Mouse (Mus musculus) retina, embryonic 14.5 days (tissue): Measurements from ENCODE around the gene Mlst8.
"Not testable (repeated sequence)": the region's sequence is repeated elsewhere in the genome, so short reads cannot be mapped to it uniquely, and the experiment has no call there.

Experiments used
- DNase-seq: peaks from one replicate; pipeline ENCODE4 v3.0.0-alpha.2; 2015; ENCODE audit warnings: low spot score

Gene Mlst8

GRCm38 (mm10) chr17:24468636-24469246, 10.1 kb downstream of the Mlst8 start:
- no peak for DNase-seq

- DNase-seq = peak; percentile 57
These were observed 15.3 kb downstream of the Mlst8 start for GRCm38 (mm10) chr17:24463374-24464133.

GRCm38 (mm10) chr17:24462932-24463331, 15.9 kb downstream of the Mlst8 start:
- DNase-seq = no peak

GRCm38 (mm10) chr17:24461580-24461979, 17.3 kb downstream of the Mlst8 start:
- peak; percentile 78 for DNase-seq

- DNase-seq = not testable (repeated sequence)
These were observed 23.2 kb downstream of the Mlst8 start for GRCm38 (mm10) chr17:24455523-24456206.

DNA sequence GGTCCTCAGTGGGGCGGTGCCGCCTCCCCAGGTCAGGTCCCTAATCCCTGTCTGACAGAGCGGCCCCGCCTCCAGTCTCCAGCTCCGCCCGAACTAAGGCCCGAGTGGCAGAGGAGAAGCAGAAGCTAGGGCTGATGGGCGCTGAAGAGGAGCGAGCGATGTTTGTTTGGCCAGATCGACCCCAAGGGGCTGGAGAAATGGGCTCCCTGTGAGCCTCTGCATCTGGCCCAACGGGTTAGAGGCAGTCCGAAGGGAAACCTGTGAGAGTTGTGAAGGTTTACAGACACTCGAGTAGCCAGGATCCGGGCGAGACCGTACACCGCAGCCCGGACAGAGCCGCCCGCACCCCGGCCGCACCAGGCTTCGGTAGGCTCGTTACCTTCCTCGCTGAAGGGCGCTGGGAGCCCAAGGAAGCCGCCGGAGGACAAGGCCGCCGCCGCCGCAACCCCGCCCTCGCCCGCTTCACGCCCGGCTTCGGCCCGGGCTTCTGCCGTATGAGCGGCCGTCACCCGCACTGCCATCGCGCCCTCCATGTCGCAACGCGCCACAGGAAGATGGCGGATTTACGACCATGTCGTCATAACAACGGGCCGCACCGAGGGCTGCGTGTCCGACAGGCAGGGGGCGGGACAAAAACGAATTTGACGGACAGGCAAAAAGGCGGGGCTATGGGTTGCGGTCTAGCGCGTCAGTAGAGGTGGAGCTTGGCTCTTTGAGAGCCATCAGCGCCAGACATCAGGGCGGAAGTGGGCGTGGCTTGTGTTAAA, 23.9 kb downstream of the Mlst8 start:
- DNase-seq = peak; percentile 99

DNA sequence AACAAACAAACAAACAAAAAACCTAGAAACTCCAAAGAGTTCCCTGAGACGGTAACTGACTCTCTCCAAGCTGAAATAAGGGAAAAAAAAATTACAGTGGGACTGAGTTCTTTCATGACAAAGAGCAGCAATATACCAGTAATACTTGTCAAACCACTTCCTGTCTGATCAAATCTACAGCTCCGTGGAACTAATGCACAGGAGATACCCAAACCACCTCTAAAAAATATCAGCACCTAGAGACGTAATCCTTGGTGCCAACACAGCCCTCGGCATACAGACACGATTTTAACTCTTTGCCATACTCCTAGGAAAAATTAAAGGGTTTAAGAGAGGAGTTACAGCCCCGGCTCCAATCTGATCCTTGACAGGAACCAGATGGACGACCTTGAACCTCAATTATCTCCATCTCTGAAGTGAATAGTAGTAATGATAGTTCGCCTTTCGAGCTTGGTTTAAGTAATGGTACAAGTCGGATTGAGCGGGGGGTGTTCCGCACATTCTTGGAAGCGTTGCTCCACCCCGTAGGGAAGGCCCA, 24.6 kb downstream of the Mlst8 start:
- no peak for DNase-seq

- DNase-seq = no peak
These were observed 25.5 kb downstream of the Mlst8 start for GRCm38 (mm10) chr17:24453372-24453771.

DNA sequence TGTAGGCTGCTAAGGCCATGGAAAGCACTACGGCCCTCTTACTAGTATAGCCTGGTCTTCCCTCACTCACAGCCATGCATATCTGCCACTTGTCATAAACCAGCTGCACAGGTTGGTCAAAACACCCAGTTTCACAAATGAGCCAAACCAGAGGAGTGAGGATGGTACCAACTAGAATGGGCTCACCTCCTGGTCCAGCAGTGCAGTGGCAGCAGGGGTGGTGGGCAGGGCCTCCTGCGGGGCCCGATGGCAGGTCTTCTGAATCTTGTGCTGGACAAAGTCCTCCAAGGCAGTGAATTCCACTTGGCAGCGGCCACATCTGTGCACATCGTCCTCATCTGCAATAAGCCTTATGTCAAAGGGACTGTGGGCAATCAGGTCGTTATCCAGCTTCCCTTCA, 27.7 kb downstream of the Mlst8 start:
- no peak for DNase-seq

DNA sequence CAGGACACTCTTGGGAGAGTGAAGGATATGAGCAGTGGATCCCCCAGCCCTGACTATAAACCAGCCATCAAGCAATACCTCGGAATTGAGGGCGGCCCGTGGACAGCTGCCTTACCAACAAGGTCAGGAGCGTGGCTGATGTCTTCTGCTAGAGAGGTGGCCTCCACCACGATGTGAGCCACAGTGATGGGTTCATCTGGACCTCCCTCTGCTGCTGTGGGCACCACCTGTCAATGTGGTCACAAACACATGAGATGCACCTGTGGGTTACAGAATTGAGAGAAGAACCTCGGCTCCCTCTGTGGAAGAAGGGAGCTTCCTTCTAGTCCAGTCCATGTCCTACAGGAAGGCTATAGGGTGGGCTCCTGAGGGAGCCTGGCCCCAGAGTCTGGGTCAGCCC, 29.4 kb downstream of the Mlst8 start:
- no peak for DNase-seq

GRCm38 (mm10) chr17:24446590-24446989, 32.3 kb downstream of the Mlst8 start:
- DNase-seq = no peak

DNA sequence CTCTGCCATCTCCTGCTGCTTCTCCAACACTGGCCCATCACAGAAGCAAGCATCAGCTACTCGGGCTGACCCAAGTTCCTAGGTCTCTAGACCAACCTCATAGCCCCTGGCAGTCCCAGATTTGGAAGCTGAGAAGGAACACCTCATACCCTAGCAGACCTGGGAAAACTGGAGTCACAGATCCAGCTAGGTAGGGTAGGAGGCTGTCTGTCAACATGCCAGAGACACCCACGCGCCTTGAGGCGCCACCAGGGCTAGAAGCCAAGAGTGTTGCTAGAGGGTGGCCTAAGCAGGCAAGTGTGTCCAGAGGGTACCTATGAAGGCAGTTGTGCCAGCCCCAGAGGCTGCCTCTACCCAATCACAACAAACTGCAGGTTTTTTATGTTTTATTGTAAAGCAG, 35.5 kb downstream of the Mlst8 start:
- no peak for DNase-seq

DNA sequence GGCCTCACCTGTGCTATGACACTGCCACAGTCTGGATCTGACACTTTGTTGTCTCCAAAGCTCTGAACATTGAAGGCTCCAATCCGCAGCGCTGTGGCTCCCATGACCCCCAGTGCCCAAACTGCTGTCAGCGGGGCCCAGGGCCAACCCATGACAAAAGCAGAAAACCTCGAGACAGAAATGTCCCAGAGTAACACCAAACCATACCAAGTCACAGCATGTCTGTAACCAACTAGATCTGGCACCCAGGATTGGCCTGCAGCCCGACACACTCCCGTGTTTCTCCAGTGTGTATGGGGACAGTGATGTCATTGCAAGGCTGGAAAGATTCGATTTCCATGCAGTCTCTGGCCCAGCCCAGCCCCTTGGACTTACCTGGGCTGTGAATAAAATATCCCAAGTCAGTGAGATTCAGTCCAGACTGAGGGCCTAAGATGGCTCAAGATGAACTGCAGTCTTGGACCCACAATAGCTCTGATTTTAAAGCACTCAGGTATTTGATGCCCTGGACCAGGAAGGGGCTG, 36.2 kb downstream of the Mlst8 start, which contains the start of gene Dnase1l2:
TSS of gene Dnase1l2 (minus strand) at position 474 of the 524 bp plus-strand sequence.
- no peak for DNase-seq

DNA sequence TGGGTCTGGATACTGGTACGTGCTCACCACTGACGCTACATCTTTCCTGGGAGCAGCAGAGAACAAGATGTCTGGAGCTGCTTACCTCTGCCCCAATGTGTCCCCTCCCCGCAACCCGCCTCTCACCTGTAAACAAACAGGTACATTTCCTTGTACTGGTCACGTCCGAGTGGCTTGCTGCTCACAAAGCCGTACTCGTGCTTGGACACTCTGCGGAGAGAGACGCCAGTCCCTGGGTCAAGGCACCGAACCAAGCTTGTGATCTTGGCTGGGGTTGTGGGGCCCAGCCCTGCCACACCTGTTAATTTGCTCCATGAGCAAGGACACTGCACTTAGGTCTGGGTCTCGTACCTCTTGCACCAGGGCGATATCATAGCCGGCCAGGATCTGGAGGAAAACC, 36.8 kb downstream of the Mlst8 start:
- DNase-seq = no peak

GRCm38 (mm10) chr17:24441148-24441547, 37.7 kb downstream of the Mlst8 start:
- DNase-seq = peak; percentile 37

DNA sequence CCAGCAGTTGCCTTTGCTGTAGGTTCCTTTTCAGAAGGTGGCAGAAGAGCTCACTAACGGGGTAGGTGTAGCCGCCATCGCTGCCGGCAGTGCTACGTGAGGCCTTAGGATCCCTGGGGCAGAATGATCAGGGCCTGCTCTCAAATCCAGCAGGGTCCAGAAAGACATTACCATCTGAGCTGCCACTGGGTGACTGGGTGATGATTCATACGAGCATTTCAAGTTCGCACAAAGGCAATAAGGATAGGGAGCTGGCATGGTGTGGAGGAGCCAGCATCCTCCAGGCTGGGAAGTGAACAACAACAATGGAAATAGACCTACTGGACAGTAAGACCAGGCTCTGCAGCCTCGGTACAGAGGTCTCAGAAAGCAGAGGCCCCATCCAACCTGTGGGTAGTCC, 38.5 kb downstream of the Mlst8 start:
- no peak for DNase-seq

GRCm38 (mm10) chr17:24437016-24437415, 41.9 kb downstream of the Mlst8 start:
- DNase-seq = peak; percentile 83

DNA sequence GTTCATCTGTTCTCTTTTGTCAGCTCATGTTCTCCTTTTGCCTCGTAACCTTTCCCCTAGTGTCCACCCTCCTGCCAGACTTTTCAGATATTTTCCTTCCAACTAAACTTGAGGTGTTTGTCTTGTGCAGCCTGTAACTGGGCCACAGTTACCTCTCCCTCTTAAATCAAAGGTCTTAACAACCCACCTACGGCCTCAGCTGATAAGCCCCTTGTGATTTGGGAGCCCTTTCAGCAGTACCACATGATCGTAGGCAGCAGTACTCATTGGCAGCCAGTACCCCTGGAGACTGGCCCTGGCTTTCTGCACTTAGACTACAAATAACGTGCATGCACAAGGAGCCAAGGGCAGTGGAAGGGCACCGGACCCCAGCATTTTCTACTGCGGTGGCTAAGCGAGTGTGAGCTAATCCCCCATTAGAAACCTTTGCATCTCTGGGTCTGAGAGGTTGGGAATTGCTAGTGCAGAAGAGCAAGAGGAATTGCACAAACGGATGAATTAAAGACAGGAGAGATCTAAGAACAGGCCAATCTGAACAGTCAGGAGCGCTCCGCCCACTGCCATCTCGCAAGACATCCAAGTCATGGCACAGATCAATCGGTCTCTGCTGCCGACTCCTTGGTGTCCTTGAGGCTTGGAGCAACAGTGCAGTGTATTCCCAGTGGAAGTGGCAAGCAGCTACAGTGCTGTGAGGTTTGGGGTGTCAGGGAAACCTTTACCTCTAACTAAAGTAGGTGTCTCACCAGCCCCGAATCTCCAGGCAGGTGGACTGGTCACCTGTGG, 49.5 kb downstream of the Mlst8 start:
- no peak for DNase-seq

DNA sequence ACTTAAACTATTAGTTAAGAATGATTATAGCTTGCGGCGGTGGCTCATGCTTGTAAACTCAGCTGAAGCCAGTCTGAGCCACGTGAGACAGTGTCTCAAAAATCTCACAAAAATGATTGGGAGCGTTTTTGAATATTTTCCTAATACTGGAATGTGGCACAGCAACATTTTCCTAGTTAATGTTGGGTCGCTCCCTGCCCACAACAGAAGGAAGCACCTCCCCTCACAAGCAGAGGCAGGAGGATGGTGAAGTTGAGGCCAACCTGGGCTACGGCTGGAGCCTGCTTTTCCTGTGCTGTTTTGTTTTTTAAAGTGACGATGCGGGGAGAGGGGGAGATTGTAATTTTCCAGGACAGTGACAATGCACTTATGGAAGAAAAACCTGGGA, 51.7 kb downstream of the Mlst8 start:
- peak; percentile 33 for DNase-seq

DNA sequence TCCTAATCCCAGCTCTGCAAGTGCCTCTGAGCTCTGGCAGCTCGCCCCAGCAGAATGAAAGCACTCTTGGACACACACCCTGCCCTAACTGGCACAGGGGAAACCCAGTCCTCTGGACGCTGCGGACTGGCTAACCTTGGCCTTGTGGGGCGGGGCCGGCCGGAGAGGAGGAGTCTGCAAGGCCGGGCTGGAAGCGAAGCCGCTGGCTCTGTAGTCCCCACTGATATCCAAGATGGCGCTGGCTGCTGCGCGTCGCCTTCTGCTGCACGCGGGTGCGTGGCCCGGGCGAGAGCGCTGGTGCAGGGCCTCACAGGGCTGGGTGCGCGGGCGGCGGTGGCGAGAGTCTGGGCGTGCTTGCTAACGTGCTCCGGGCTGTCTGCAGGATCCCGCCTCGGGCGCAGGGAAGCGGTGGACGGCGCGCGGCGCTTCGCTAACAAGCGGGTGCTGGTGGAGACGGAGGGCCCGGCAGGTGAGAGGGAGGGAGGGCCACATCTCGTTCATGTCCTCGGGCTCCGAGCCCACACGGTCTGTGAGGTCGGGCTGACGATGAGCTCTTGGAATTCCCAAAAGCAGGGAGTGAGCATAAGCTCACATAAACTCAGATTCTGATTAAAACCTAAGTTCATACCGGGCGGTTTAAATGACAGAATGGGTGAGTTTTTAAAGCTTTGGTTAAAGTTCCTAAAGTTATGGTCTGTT, 52.3 kb downstream of the Mlst8 start, which contains the start of gene Eci1:
TSS of gene Eci1 (plus strand) at position 171 of the 699 bp plus-strand sequence.
- DNase-seq = peak; percentile 94
